Mouse (Mus musculus): ENCODE results near the gene Zrsr1. TPM values are rescaled to one million over a fixed set of nuclear protein-coding genes. Genes with fewer than 3 reads are reported as not detected.

Gene Zrsr1
- polyA plus RNA-seq, 1 experiment from 2014 or later = 4.8 TPM

GRCm38 (mm10) chr11:22987357-22987756 is 15.6 kb downstream of the Zrsr1 start:
- 46% methylated on average over 2 of the region's 2 CpGs for WGBS
- Histone ChIP-seq H3K9ac (replicated peaks; ENCODE audit: low read length) (no peak overlapping the region), H3K27ac (replicated peaks; ENCODE audit: low read depth, low read length) (no peak overlapping the region), H3K4me1 (ENCODE audit: control insufficient read depth, insufficient read depth, low read length) (no peaks in the 10 kb centered on the region; the same call in 1 of the 2 replicates), H3K4me3 (ENCODE audit: low read depth, low read length) (no peak overlapping the region), H3K36me3 (replicated peaks; ENCODE audit: control insufficient read depth, insufficient read depth, low read depth, low read length) (no peaks in the 10 kb centered on the region), H3K4me2 (ENCODE audit: low read depth, low read length) (no peak overlapping the region), H3K27me3 (ENCODE audit: control insufficient read depth, insufficient read depth, low read length) (no peaks in the 10 kb centered on the region), H3K9me3 (replicated peaks; ENCODE audit: control insufficient read depth, low read length) (no peaks in the 10 kb centered on the region)
- DNase-seq (ENCODE audit: low spot score) (peak; percentile 82), ATAC-seq (replicated peaks; ENCODE audit: insufficient number of reproducible peaks, low FRiP score, low TSS enrichment, low read depth) (no peak)

- H3K27ac ChIP-seq (replicated peaks; ENCODE audit: low read depth, low read length) = peak overlapping the region; percentile 87; the same call in 1 of the 2 replicates
- H3K9ac ChIP-seq (replicated peaks; ENCODE audit: low read length) = peak overlapping the region; percentile 93
- H3K27me3 ChIP-seq (ENCODE audit: control insufficient read depth, insufficient read depth, low read length) = no peaks in the 10 kb centered on the region
- peaks cover 6% of the 10 kb centered on the region for H3K36me3 ChIP-seq (replicated peaks; ENCODE audit: control insufficient read depth, insufficient read depth, low read depth, low read length)
- DNase-seq (ENCODE audit: low spot score) (no peak), ATAC-seq (replicated peaks; ENCODE audit: insufficient number of reproducible peaks, low FRiP score, low TSS enrichment, low read depth) (no peak; the same call in 1 of the 2 replicates)
- H3K4me2 ChIP-seq (ENCODE audit: low read depth, low read length) = peak overlapping the region; percentile 75
- no peaks in the 10 kb centered on the region; the same call in 1 of the 2 replicates for H3K4me1 ChIP-seq (ENCODE audit: control insufficient read depth, insufficient read depth, low read length)
- WGBS = 46% methylated on average over 1 of the region's 1 CpGs
- peak overlapping the region; percentile 71 for H3K4me3 ChIP-seq (ENCODE audit: low read depth, low read length)
- no peaks in the 10 kb centered on the region for H3K9me3 ChIP-seq (replicated peaks; ENCODE audit: control insufficient read depth, low read length)
Observed at GRCm38 (mm10) chr11:22989786-22990185, 18.0 kb downstream of the Zrsr1 start.

- H3K9ac ChIP-seq (replicated peaks; ENCODE audit: low read length) = peak within 1 kb of the TSS; percentile 93
- H3K4me2 ChIP-seq (ENCODE audit: low read depth, low read length) = peak within 1 kb of the TSS; percentile 75
- peak within 1 kb of the TSS; percentile 71 for H3K4me3 ChIP-seq (ENCODE audit: low read depth, low read length)
- no peaks in the 10 kb centered on the region for H3K27me3 ChIP-seq (ENCODE audit: control insufficient read depth, insufficient read depth, low read length)
- under 1% methylated on average over 66 of the region's 66 CpGs for WGBS
- H3K27ac ChIP-seq (replicated peaks; ENCODE audit: low read depth, low read length) = peak within 1 kb of the TSS; percentile 87
- no peaks in the 10 kb centered on the region; the same call in 1 of the 2 replicates for H3K4me1 ChIP-seq (ENCODE audit: control insufficient read depth, insufficient read depth, low read length)
- DNase-seq (ENCODE audit: low spot score) = peak; percentile 93
- peaks cover 9% of the 10 kb centered on the region for H3K36me3 ChIP-seq (replicated peaks; ENCODE audit: control insufficient read depth, insufficient read depth, low read depth, low read length)
- ATAC-seq (replicated peaks; ENCODE audit: insufficient number of reproducible peaks, low FRiP score, low TSS enrichment, low read depth) = peak; percentile 98
- H3K9me3 ChIP-seq (replicated peaks; ENCODE audit: control insufficient read depth, low read length) = no peaks in the 10 kb centered on the region
Observed at GRCm38 (mm10) chr11:22990393-22991126, 18.8 kb downstream of the Zrsr1 start, which contains the start of gene Cct4. Gene Cct4 (plus strand): TSS chr11:22990519.

GRCm38 (mm10) chr11:22991218-22991835 is 19.5 kb downstream of the Zrsr1 start:
- WGBS = 12% methylated on average over 14 of the region's 14 CpGs

GRCm38 (mm10) chr11:22994271-22994670 is 22.5 kb downstream of the Zrsr1 start:
- Histone ChIP-seq H3K27me3 (ENCODE audit: control insufficient read depth, insufficient read depth, low read length) (no peaks in the 10 kb centered on the region), H3K36me3 (replicated peaks; ENCODE audit: control insufficient read depth, insufficient read depth, low read depth, low read length) (peaks cover 18% of the 10 kb centered on the region), H3K9me3 (replicated peaks; ENCODE audit: control insufficient read depth, low read length) (no peaks in the 10 kb centered on the region), H3K9ac (replicated peaks; ENCODE audit: low read length) (no peak overlapping the region), H3K4me3 (ENCODE audit: low read depth, low read length) (no peak overlapping the region), H3K4me1 (ENCODE audit: control insufficient read depth, insufficient read depth, low read length) (no peaks in the 10 kb centered on the region; the same call in 1 of the 2 replicates), H3K27ac (replicated peaks; ENCODE audit: low read depth, low read length) (no peak overlapping the region), H3K4me2 (ENCODE audit: low read depth, low read length) (no peak overlapping the region)
- WGBS = 92% methylated on average over 2 of the region's 2 CpGs
- DNase-seq (ENCODE audit: low spot score) (no peak), ATAC-seq (replicated peaks; ENCODE audit: insufficient number of reproducible peaks, low FRiP score, low TSS enrichment, low read depth) (no peak)

More at GRCm38 (mm10) chr11:22991218-22991835, 19.5 kb downstream of the Zrsr1 start:
- ATAC-seq (replicated peaks; ENCODE audit: insufficient number of reproducible peaks, low FRiP score, low TSS enrichment, low read depth) (no peak), DNase-seq (ENCODE audit: low spot score) (no peak)
- Histone ChIP-seq H3K4me3 (ENCODE audit: low read depth, low read length) (peak overlapping the region; percentile 71), H3K9ac (replicated peaks; ENCODE audit: low read length) (peak overlapping the region; percentile 93), H3K36me3 (replicated peaks; ENCODE audit: control insufficient read depth, insufficient read depth, low read depth, low read length) (peaks cover 9% of the 10 kb centered on the region), H3K27ac (replicated peaks; ENCODE audit: low read depth, low read length) (no peak overlapping the region), H3K27me3 (ENCODE audit: control insufficient read depth, insufficient read depth, low read length) (no peaks in the 10 kb centered on the region), H3K9me3 (replicated peaks; ENCODE audit: control insufficient read depth, low read length) (no peaks in the 10 kb centered on the region), H3K4me1 (ENCODE audit: control insufficient read depth, insufficient read depth, low read length) (no peaks in the 10 kb centered on the region; the same call in 1 of the 2 replicates), H3K4me2 (ENCODE audit: low read depth, low read length) (peak overlapping the region; percentile 75)

GRCm38 (mm10) chr11:22995461-22995860 is 23.7 kb downstream of the Zrsr1 start:
- no peak for DNase-seq (ENCODE audit: low spot score)
- 94% methylated on average over 4 of the region's 4 CpGs for WGBS
- Histone ChIP-seq H3K27ac (replicated peaks; ENCODE audit: low read depth, low read length) (no peak overlapping the region), H3K4me1 (ENCODE audit: control insufficient read depth, insufficient read depth, low read length) (no peaks in the 10 kb centered on the region; the same call in 1 of the 2 replicates), H3K4me3 (ENCODE audit: low read depth, low read length) (no peak overlapping the region), H3K36me3 (replicated peaks; ENCODE audit: control insufficient read depth, insufficient read depth, low read depth, low read length) (peaks cover 26% of the 10 kb centered on the region), H3K4me2 (ENCODE audit: low read depth, low read length) (no peak overlapping the region), H3K27me3 (ENCODE audit: control insufficient read depth, insufficient read depth, low read length) (no peaks in the 10 kb centered on the region), H3K9me3 (replicated peaks; ENCODE audit: control insufficient read depth, low read length) (no peaks in the 10 kb centered on the region), H3K9ac (replicated peaks; ENCODE audit: low read length) (no peak overlapping the region)
- no peak for ATAC-seq (replicated peaks; ENCODE audit: insufficient number of reproducible peaks, low FRiP score, low TSS enrichment, low read depth)

- Histone ChIP-seq H3K4me3 (ENCODE audit: low read depth, low read length) (no peak overlapping the region), H3K4me2 (ENCODE audit: low read depth, low read length) (no peak overlapping the region), H3K9ac (replicated peaks; ENCODE audit: low read length) (no peak overlapping the region), H3K27me3 (ENCODE audit: control insufficient read depth, insufficient read depth, low read length) (no peaks in the 10 kb centered on the region), H3K36me3 (replicated peaks; ENCODE audit: control insufficient read depth, insufficient read depth, low read depth, low read length) (peaks cover 30% of the 10 kb centered on the region), H3K4me1 (ENCODE audit: control insufficient read depth, insufficient read depth, low read length) (no peaks in the 10 kb centered on the region), H3K27ac (replicated peaks; ENCODE audit: low read depth, low read length) (no peak overlapping the region), H3K9me3 (replicated peaks; ENCODE audit: control insufficient read depth, low read length) (no peaks in the 10 kb centered on the region)
- 82% methylated on average over 1 of the region's 1 CpGs for whole genome bisulfite sequencing
- ATAC-seq (replicated peaks; ENCODE audit: insufficient number of reproducible peaks, low FRiP score, low TSS enrichment, low read depth) (no peak), DNase-seq (ENCODE audit: low spot score) (no peak)
Observed at GRCm38 (mm10) chr11:22998308-22998707, 26.5 kb downstream of the Zrsr1 start.

GRCm38 (mm10) chr11:23005276-23005675 is 33.5 kb downstream of the Zrsr1 start:
- no peaks in the 10 kb centered on the region for H3K9me3 ChIP-seq (replicated peaks; ENCODE audit: control insufficient read depth, low read length)
- H3K27me3 ChIP-seq (ENCODE audit: control insufficient read depth, insufficient read depth, low read length) = no peaks in the 10 kb centered on the region
- no peak overlapping the region for H3K4me2 ChIP-seq (ENCODE audit: low read depth, low read length)
- WGBS = 90% methylated on average over 1 of the region's 1 CpGs
- no peak overlapping the region for H3K4me3 ChIP-seq (ENCODE audit: low read depth, low read length)
- H3K36me3 ChIP-seq (replicated peaks; ENCODE audit: control insufficient read depth, insufficient read depth, low read depth, low read length) = peaks cover 11% of the 10 kb centered on the region
- ATAC-seq (replicated peaks; ENCODE audit: insufficient number of reproducible peaks, low FRiP score, low TSS enrichment, low read depth) = no peak
- no peak overlapping the region for H3K9ac ChIP-seq (replicated peaks; ENCODE audit: low read length)
- H3K27ac ChIP-seq (replicated peaks; ENCODE audit: low read depth, low read length) = no peak overlapping the region
- no peaks in the 10 kb centered on the region for H3K4me1 ChIP-seq (ENCODE audit: control insufficient read depth, insufficient read depth, low read length)
- DNase-seq (ENCODE audit: low spot score) = no peak
